Mouse (Mus musculus): ENCODE results near the gene Chd9.

- TF ChIP-seq POLR2A (IDR thresholded peaks at IDR 0.05; ENCODE audit: borderline replicate concordance, low read depth, low read length) (no peak), CTCF (IDR thresholded peaks at IDR 0.05; ENCODE audit: low read depth, low read length) (no peak)
Observed at GRCm38 (mm10) chr8:90928412-90928811, 100.3 kb downstream of the Chd9 start.
